Comparison of ENCODE assay signal across 20 mouse cellular contexts in genomic region chr13:106281181-106281580, GRCm38 (mm10).
DNase-seq lines count a peak whose midpoint lies in the region; ATAC-seq and TF ChIP-seq lines count a peak whose summit lies in the region.
"Had no signal": no experiment of that assay in that cellular context is flagged by ENCODE, and none has a peak within 500 bp of the region (broad histone marks: within the 10 kb centered on the region; RNA-seq: fewer than 3 reads in every experiment).

No protein-coding gene starts in this region.

- WGBS in forebrain, embryonic 13.5 days, result 32% methylated on average over 3 of the region's 3 CpGs
- 46% methylated on average over 3 of the region's 3 CpGs for WGBS in forebrain, embryonic 11.5 days
- WGBS in kidney, postnatal 0 days, result 34% methylated on average over 3 of the region's 3 CpGs
- WGBS in forebrain, embryonic 14.5 days, result 38% methylated on average over 3 of the region's 3 CpGs

- no peaks in the 10 kb centered on the region for H3K27me3 ChIP-seq in forebrain, embryonic 13.5 days
- H3K27me3 ChIP-seq in forebrain, embryonic 11.5 days (ENCODE audit: control insufficient read depth, insufficient read depth, low read length), result no peaks in the 10 kb centered on the region
- H3K27me3 ChIP-seq in kidney, postnatal 0 days (ENCODE audit: insufficient read depth, low read length), result no peaks in the 10 kb centered on the region
- H3K27me3 ChIP-seq in forebrain, embryonic 14.5 days (replicated peaks; ENCODE audit: control insufficient read depth, insufficient read depth, low read length), result no peaks in the 10 kb centered on the region
- H3K27me3 ChIP-seq: embryonic facial prominence, embryonic 15.5 days; heart, embryonic 12.5 days; limb, embryonic 13.5 days; liver, embryonic 15.5 days; megakaryocyte, embryonic 14.5 days had no signal

- DNase-seq in forebrain, embryonic 11.5 days (ENCODE audit: low spot score), result no peak
- DNase-seq in kidney, postnatal 0 days (ENCODE audit: low spot score), result peak; percentile 38
- DNase-seq in kidney, postnatal 14 days, result no peak
- DNase-seq in Muller cell, postnatal 12 days (ENCODE audit: inconsistent ontology term), result peak; percentile 22
- peak; percentile 19 for DNase-seq in forebrain, embryonic 14.5 days (ENCODE audit: low spot score)
- DNase-seq in urinary bladder, adult 2 months (ENCODE audit: low spot score), result no peak
- DNase-seq in cerebellum, adult 9-10 months, result no peak
- DNase-seq: adrenal gland, postnatal 10 days; cerebellum, adult 18-20 months; gastrocnemius, postnatal 36 days; heart, postnatal 36 days; kidney, adult 9 months; lung, postnatal 14 days; thymus, adult 18-20 months had no signal

- no peak for TF ChIP-seq CTCF in kidney, postnatal 0 days (IDR thresholded peaks at IDR 0.05; ENCODE audit: low read depth)

- no peaks in the 10 kb centered on the region for H3K9me3 ChIP-seq in forebrain, embryonic 13.5 days (replicated peaks)
- no peaks in the 10 kb centered on the region for H3K9me3 ChIP-seq in forebrain, embryonic 11.5 days (ENCODE audit: control insufficient read depth, low read length)
- H3K9me3 ChIP-seq in kidney, postnatal 0 days (replicated peaks; ENCODE audit: low read length), result no peaks in the 10 kb centered on the region
- no peaks in the 10 kb centered on the region for H3K9me3 ChIP-seq in forebrain, embryonic 14.5 days (replicated peaks; ENCODE audit: control insufficient read depth, low read length)
- H3K9me3 ChIP-seq: embryonic facial prominence, embryonic 15.5 days; heart, embryonic 12.5 days; limb, embryonic 13.5 days; liver, embryonic 15.5 days had no signal

- no peaks in the 10 kb centered on the region for H3K4me1 ChIP-seq in forebrain, embryonic 13.5 days
- no peaks in the 10 kb centered on the region for H3K4me1 ChIP-seq in forebrain, embryonic 11.5 days (replicated peaks; ENCODE audit: control insufficient read depth, insufficient read depth, low read length)
- no peaks in the 10 kb centered on the region for H3K4me1 ChIP-seq in kidney, postnatal 0 days (replicated peaks; ENCODE audit: insufficient read depth, low read length)
- no peaks in the 10 kb centered on the region for H3K4me1 ChIP-seq in forebrain, embryonic 14.5 days (ENCODE audit: control insufficient read depth, insufficient read depth, low read length)
- H3K4me1 ChIP-seq: embryonic facial prominence, embryonic 15.5 days; heart, embryonic 12.5 days; liver, embryonic 15.5 days; megakaryocyte, embryonic 14.5 days had no signal

- H3K36me3 ChIP-seq in forebrain, embryonic 13.5 days (ENCODE audit: poor library complexity, severe bottlenecking), result no peaks in the 10 kb centered on the region
- no peaks in the 10 kb centered on the region for H3K36me3 ChIP-seq in forebrain, embryonic 11.5 days (ENCODE audit: control insufficient read depth, insufficient read depth, low read length)
- H3K36me3 ChIP-seq in kidney, postnatal 0 days (ENCODE audit: insufficient read depth, low read length), result no peaks in the 10 kb centered on the region
- no peaks in the 10 kb centered on the region for H3K36me3 ChIP-seq in forebrain, embryonic 14.5 days (ENCODE audit: control insufficient read depth, insufficient read depth, low read length)
- H3K36me3 ChIP-seq: embryonic facial prominence, embryonic 15.5 days; heart, embryonic 12.5 days; limb, embryonic 13.5 days; liver, embryonic 15.5 days had no signal

- H3K9ac ChIP-seq in forebrain, embryonic 13.5 days, result no peak overlapping the region
- H3K9ac ChIP-seq in forebrain, embryonic 11.5 days (ENCODE audit: low read length), result no peak overlapping the region
- H3K9ac ChIP-seq in kidney, postnatal 0 days (ENCODE audit: low read depth, low read length), result no peak overlapping the region
- H3K9ac ChIP-seq in forebrain, embryonic 14.5 days (ENCODE audit: low read length), result no peak overlapping the region
- H3K9ac ChIP-seq: embryonic facial prominence, embryonic 15.5 days; heart, embryonic 12.5 days; limb, embryonic 13.5 days; liver, embryonic 15.5 days had no signal

- no peak overlapping the region for H3K27ac ChIP-seq in forebrain, embryonic 13.5 days
- no peak overlapping the region for H3K27ac ChIP-seq in forebrain, embryonic 11.5 days (ENCODE audit: low read depth, low read length)
- H3K27ac ChIP-seq in kidney, postnatal 0 days, result no peak overlapping the region
- no peak overlapping the region for H3K27ac ChIP-seq in forebrain, embryonic 14.5 days (ENCODE audit: low read depth, low read length)
- H3K27ac ChIP-seq: embryonic facial prominence, embryonic 15.5 days; limb, embryonic 13.5 days; liver, embryonic 15.5 days had no signal

- H3K4me2 ChIP-seq in forebrain, embryonic 13.5 days, result no peak overlapping the region
- H3K4me2 ChIP-seq in forebrain, embryonic 11.5 days (ENCODE audit: low read depth, low read length, severe bottlenecking), result no peak overlapping the region
- H3K4me2 ChIP-seq in kidney, postnatal 0 days (ENCODE audit: low read length), result no peak overlapping the region
- H3K4me2 ChIP-seq in forebrain, embryonic 14.5 days (ENCODE audit: low read length), result no peak overlapping the region
- H3K4me2 ChIP-seq: embryonic facial prominence, embryonic 15.5 days; heart, embryonic 12.5 days; limb, embryonic 13.5 days; liver, embryonic 15.5 days had no signal

- H3K4me3 ChIP-seq in forebrain, embryonic 13.5 days, result no peak overlapping the region
- H3K4me3 ChIP-seq in forebrain, embryonic 11.5 days (ENCODE audit: low read depth, low read length), result no peak overlapping the region
- H3K4me3 ChIP-seq in kidney, postnatal 0 days (replicated peaks; ENCODE audit: low read depth, low read length), result no peak overlapping the region
- H3K4me3 ChIP-seq in forebrain, embryonic 14.5 days (ENCODE audit: low read depth, low read length), result no peak overlapping the region
- H3K4me3 ChIP-seq: embryonic facial prominence, embryonic 15.5 days; heart, embryonic 12.5 days; limb, embryonic 13.5 days; liver, embryonic 15.5 days; megakaryocyte, embryonic 14.5 days had no signal

- ATAC-seq in forebrain, embryonic 13.5 days, result peak; percentile 73
- ATAC-seq in forebrain, embryonic 11.5 days (replicated peaks; ENCODE audit: low FRiP score), result no peak
- no peak for ATAC-seq in kidney, postnatal 0 days (replicated peaks; ENCODE audit: low FRiP score, low read depth)
- ATAC-seq in forebrain, embryonic 14.5 days, result peak; percentile 50; the same call in 1 of the 2 replicates

Comparison
In these comparisons a context has a peak if more than half of its experiments do, and no peak if none do; other contexts are left out.
1. ATAC-seq: peak in forebrain, embryonic 13.5 days (single experiment) and forebrain, embryonic 14.5 days (single experiment); none in forebrain, embryonic 11.5 days (single experiment) and kidney, postnatal 0 days (single experiment).
2. DNase-seq: peak in kidney, postnatal 0 days (single experiment), Muller cell, postnatal 12 days (single experiment) and forebrain, embryonic 14.5 days (single experiment); none in forebrain, embryonic 11.5 days (single experiment), kidney, postnatal 14 days (single experiment), urinary bladder, adult 2 months (single experiment) and cerebellum, adult 9-10 months (single experiment).